Mouse (Mus musculus) stomach, postnatal 0 days (tissue): Measurements from ENCODE around the gene BC004004. TPM values are rescaled to one million over a fixed set of nuclear protein-coding genes. Genes with fewer than 3 reads are reported as not detected.

Experiments
- ATAC-seq: fragments of 200-750 bp; cut with Nextera tagmentation; 2 replicates; pipeline ENCODE4 v1.8.0; 2017; ENCODE audit not compliant: low FRiP score, low TSS enrichment
- DNase-seq: peaks from one replicate; pipeline ENCODE4 v3.0.0-alpha.2; 2016; ENCODE audit warnings: low spot score
- H3K27ac ChIP-seq: fragments of 300-500 bp; sonication (generic); replicated peaks from 2 replicates; pipeline ENCODE4 v1.5.1; 2014; ENCODE audit warnings: mild to moderate bottlenecking, control low read depth
- H3K27me3 ChIP-seq: fragments of 300-500 bp; sonication (generic); 2 replicates; pipeline ENCODE4 v1.6.1; 2014; ENCODE audit warnings: low read length; ENCODE audit not compliant: control insufficient read depth, insufficient read depth
- H3K36me3 ChIP-seq: fragments of 300-500 bp; sonication (generic); 2 replicates; pipeline ENCODE4 v1.6.1; 2014; ENCODE audit warnings: low read length, mixed read lengths; ENCODE audit not compliant: control insufficient read depth, insufficient read depth
- H3K4me1 ChIP-seq: fragments of 300-500 bp; sonication (generic); replicated peaks from 2 replicates; pipeline ENCODE4 v1.6.1; 2014; ENCODE audit warnings: antibody characterized with exemption; ENCODE audit not compliant: control insufficient read depth, insufficient read depth
- H3K4me2 ChIP-seq: fragments of 300-500 bp; sonication (generic); replicated peaks from 2 replicates; pipeline ENCODE4 v1.6.1; 2014; ENCODE audit warnings: low read depth, mild to moderate bottlenecking, control low read depth, moderate library complexity
- H3K4me3 ChIP-seq: fragments of 300-500 bp; sonication (generic); 2 replicates; pipeline ENCODE4 v1.5.1; 2014; ENCODE audit warnings: low read depth, low read length, control low read depth
- H3K9ac ChIP-seq: fragments of 300-500 bp; sonication (generic); 2 replicates; pipeline ENCODE4 v1.6.1; 2014; ENCODE audit warnings: mild to moderate bottlenecking, low read length, control low read depth, mixed read lengths
- H3K9me3 ChIP-seq: fragments of 300-500 bp; sonication (generic); 2 replicates; pipeline ENCODE4 v1.6.1; 2016; ENCODE audit warnings: low read length; ENCODE audit not compliant: control insufficient read depth
- CTCF ChIP-seq: IDR thresholded peaks from 2 replicates; pipeline ENCODE4 v1.5.1; 2016; ENCODE audit warnings: antibody characterized with exemption, low read depth, mild to moderate bottlenecking, moderate library complexity
- EP300 ChIP-seq: optimal IDR thresholded peaks from 2 replicates; pipeline ENCODE3; 2016; ENCODE audit warnings: antibody characterized with exemption
- WGBS: fragments of 180-500 bp; shearing (Covaris S2); extraction: QIAGEN DNeasy Blood & Tissue Kit; methylation state at CpG from one replicate; pipeline ENCODE4 v1.1.7; 2014; 5-methylcytosine and 5-hydroxymethylcytosine counted together
- polyA plus RNA-seq: library from polyadenylated mRNA; unstranded; fragments of >200 nt; fragmentation: Nextera tagmentation; extraction: Ambion mirVana; gene quantifications from 2 replicates; pipeline ENCODE4 v1.2.1, GENCODE M21; 2015

BC004004 gene
- polyA plus RNA-seq, 1 experiment from 2014 or later = 97.2 TPM

GRCm38 (mm10) chr17:29356479-29356856, 87.9 kb downstream of the BC004004 start:
- H3K9me3 ChIP-seq = no peaks in the 10 kb centered on the region
- H3K27ac ChIP-seq = peak overlapping the region; percentile 95
- peak overlapping the region; percentile 39 for H3K4me2 ChIP-seq
- H3K9ac ChIP-seq = peak overlapping the region; percentile 50; the same call in 1 of the 2 replicates
- no peak for TF ChIP-seq EP300
- no peak for TF ChIP-seq CTCF
- H3K4me3 ChIP-seq = peak overlapping the region; percentile 16; the same call in 1 of the 2 replicates
- H3K4me1 ChIP-seq = peaks cover 6% of the 10 kb centered on the region
- peak; percentile 81 for ATAC-seq
- no peaks in the 10 kb centered on the region for H3K27me3 ChIP-seq
- 5% methylated on average over 11 of the region's 11 CpGs for WGBS
- H3K36me3 ChIP-seq = no peaks in the 10 kb centered on the region
- peak; percentile 83 for DNase-seq

- H3K4me1 ChIP-seq = peaks cover 6% of the 10 kb centered on the region
- ATAC-seq = no peak
- no peaks in the 10 kb centered on the region for H3K9me3 ChIP-seq
- peak overlapping the region; percentile 39 for H3K4me2 ChIP-seq
- peak overlapping the region; percentile 95 for H3K27ac ChIP-seq
- no peaks in the 10 kb centered on the region for H3K36me3 ChIP-seq
- H3K4me3 ChIP-seq = peak overlapping the region; percentile 16; the same call in 1 of the 2 replicates
- 0 out of 2 replicates have a peak overlapping the region, but pooled peaks have one; percentile 18 for H3K9ac ChIP-seq
- TF ChIP-seq CTCF = no peak
- TF ChIP-seq EP300 = no peak
- WGBS = 15% methylated on average over 9 of the region's 9 CpGs
- H3K27me3 ChIP-seq = no peaks in the 10 kb centered on the region
- DNase-seq = no peak
Observed at GRCm38 (mm10) chr17:29356882-29357281, 88.3 kb downstream of the BC004004 start.

- Histone ChIP-seq H3K4me3 (no peak overlapping the region), H3K9ac (no peak overlapping the region), H3K27me3 (no peaks in the 10 kb centered on the region), H3K4me1 (peaks cover 6% of the 10 kb centered on the region), H3K9me3 (no peaks in the 10 kb centered on the region), H3K27ac (no peak overlapping the region), H3K4me2 (no peak overlapping the region), H3K36me3 (no peaks in the 10 kb centered on the region)
- TF ChIP-seq CTCF (no peak), EP300 (no peak)
- ATAC-seq (no peak), DNase-seq (no peak)
- WGBS = 58% methylated on average over 3 of the region's 3 CpGs
Observed at GRCm38 (mm10) chr17:29358928-29359327, 90.3 kb downstream of the BC004004 start.

GRCm38 (mm10) chr17:29360761-29361221, 92.2 kb downstream of the BC004004 start, which contains the start of gene Fgd2:
Gene Fgd2, plus strand, starts transcription at chr17:29360914.
- H3K9ac ChIP-seq = no peak within 1 kb of the TSS
- no peak within 1 kb of the TSS for H3K4me3 ChIP-seq
- ATAC-seq = no peak
- DNase-seq = no peak
- H3K36me3 ChIP-seq = no peaks in the 10 kb centered on the region
- no peaks in the 10 kb centered on the region for H3K9me3 ChIP-seq
- WGBS = 20% methylated on average over 5 of the region's 5 CpGs
- peaks cover 5% of the 10 kb centered on the region; the same call in 1 of the 2 replicates for H3K4me1 ChIP-seq
- H3K4me2 ChIP-seq = no peak within 1 kb of the TSS
- no peak for TF ChIP-seq EP300
- peak; percentile 39; the same call in 1 of the 2 replicates for TF ChIP-seq CTCF
- H3K27ac ChIP-seq = no peak within 1 kb of the TSS
- H3K27me3 ChIP-seq = no peaks in the 10 kb centered on the region

- H3K4me1 ChIP-seq = no peaks in the 10 kb centered on the region
- no peak overlapping the region for H3K4me3 ChIP-seq
- no peak overlapping the region for H3K4me2 ChIP-seq
- WGBS = 62% methylated on average over 8 of the region's 8 CpGs
- ATAC-seq (no peak), DNase-seq (no peak)
- TF ChIP-seq CTCF (no peak), EP300 (no peak)
- H3K36me3 ChIP-seq = no peaks in the 10 kb centered on the region
- H3K9me3 ChIP-seq = no peaks in the 10 kb centered on the region
- H3K27ac ChIP-seq = no peak overlapping the region
- H3K9ac ChIP-seq = no peak overlapping the region
- H3K27me3 ChIP-seq = no peaks in the 10 kb centered on the region
Observed at GRCm38 (mm10) chr17:29361982-29362691, 93.5 kb downstream of the BC004004 start.

GRCm38 (mm10) chr17:29363109-29363508, 94.5 kb downstream of the BC004004 start:
- WGBS = 65% methylated on average over 8 of the region's 8 CpGs
- TF ChIP-seq EP300 = no peak
- no peak for TF ChIP-seq CTCF

More at GRCm38 (mm10) chr17:29363109-29363508, 94.5 kb downstream of the BC004004 start:
- H3K27ac ChIP-seq = no peak overlapping the region
- no peaks in the 10 kb centered on the region for H3K4me1 ChIP-seq
- no peak overlapping the region for H3K9ac ChIP-seq
- H3K36me3 ChIP-seq = no peaks in the 10 kb centered on the region
- H3K4me3 ChIP-seq = no peak overlapping the region
- ATAC-seq = no peak
- H3K27me3 ChIP-seq = no peaks in the 10 kb centered on the region
- H3K4me2 ChIP-seq = no peak overlapping the region
- no peak for DNase-seq
- H3K9me3 ChIP-seq = no peaks in the 10 kb centered on the region

Other genes starting within 250 kb of the BC004004 start
- 279 and 305 TPM in 2 replicates for gene Srsf3, start 236.2 kb upstream of the BC004004 start, polyA plus RNA-seq
- gene Cdkn1a, start 177.8 kb upstream of the BC004004 start, polyA plus RNA-seq = 484 and 502 TPM in 2 replicates
- 1.4 and 2.2 TPM in 2 replicates for gene Rab44, start 154.6 kb upstream of the BC004004 start, polyA plus RNA-seq
- gene Cpne5, start 30.6 kb upstream of the BC004004 start, polyA plus RNA-seq = 4.8 and 5.3 TPM in 2 replicates
- gene Ppil1, start 4.6 kb upstream of the BC004004 start, polyA plus RNA-seq = 64.6 and 65.9 TPM in 2 replicates
- gene Pi16, start 48.9 kb downstream of the BC004004 start, polyA plus RNA-seq = 1.3 TPM in 2 replicates
- 189 and 201 TPM in 2 replicates for gene Mtch1, start 79.1 kb downstream of the BC004004 start, polyA plus RNA-seq
- 5.9 and 8.2 TPM in 2 replicates for gene Fgd2, start 92.1 kb downstream of the BC004004 start, polyA plus RNA-seq
- 28.6 and 32.8 TPM in 2 replicates for gene Pim1, start 222.0 kb downstream of the BC004004 start, polyA plus RNA-seq